Mouse (Mus musculus): ENCODE results near the gene Npw.

DNA sequence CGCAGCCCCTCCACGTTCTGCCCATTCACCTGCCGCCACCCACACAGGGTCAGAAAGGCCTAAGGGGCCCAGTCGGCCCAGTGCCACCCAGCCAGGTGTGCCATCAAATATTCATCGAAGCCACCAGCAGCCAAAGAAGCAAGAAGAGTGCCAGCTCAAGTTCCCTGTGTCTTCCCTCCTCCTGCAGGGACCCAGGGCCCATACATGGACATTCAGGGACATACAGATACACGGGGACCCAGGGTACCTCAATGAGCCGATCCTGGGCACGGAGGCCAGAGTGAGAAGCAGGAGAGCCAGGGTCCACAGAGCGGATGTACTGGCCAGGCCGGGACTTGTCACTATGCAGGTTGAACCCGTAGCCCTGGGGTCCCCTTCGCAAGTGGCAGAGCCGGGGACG is 16.3 kb downstream of the Npw start:
- no peak for TF ChIP-seq CTCF (IDR thresholded peaks at IDR 0.05; ENCODE audit: borderline replicate concordance, insufficient read depth, low read depth, low read length)
- TF ChIP-seq POLR2A (IDR thresholded peaks at IDR 0.05; ENCODE audit: borderline replicate concordance, insufficient read depth, low read length), result no peak

Measured in cerebellum, adult 2 months (tissue).